Mouse (Mus musculus): ENCODE results near the gene 1700037H04Rik.

GRCm38 (mm10) chr2:131159938-131160581 lies at the start of gene 1700037H04Rik:
- TF ChIP-seq CTCF (IDR thresholded peaks at IDR 0.05; ENCODE audit: extremely low read depth, insufficient read depth, insufficient read length, insufficient replicate concordance) (no peak), POLR2A (IDR thresholded peaks at IDR 0.05; ENCODE audit: low read depth, low read length) (peak; percentile 67; the same call in 1 of the 2 replicates)
